ENCODE assay signal across 9 mouse cellular contexts in genomic region chr7:140082242-140082678, GRCm38 (mm10). TPM values are rescaled to one million over a fixed set of nuclear protein-coding genes. Genes with fewer than 3 reads are reported as not detected.
DNase-seq lines count a peak whose midpoint lies in the region; ATAC-seq lines count a peak whose summit lies in the region.
"Had no signal": no experiment of that assay in that cellular context is flagged by ENCODE, and none has a peak within 500 bp of the region (broad histone marks: within the 10 kb centered on the region; RNA-seq: fewer than 3 reads in every experiment).

TSS of gene Caly (minus strand) at chr7:140082548.

- H3K4me3 ChIP-seq in hindbrain, embryonic 12.5 days = peak within 1 kb of the TSS; percentile 38
- H3K4me3 ChIP-seq: erythroblast, embryonic 14.5 days had no signal

- peak within 1 kb of the TSS; percentile 60 for H3K4me2 ChIP-seq in hindbrain, embryonic 12.5 days (replicated peaks)

- ATAC-seq in hindbrain, embryonic 12.5 days (ENCODE audit: low FRiP score) = peak; percentile 79

- peaks cover 33% of the 10 kb centered on the region for H3K4me1 ChIP-seq in hindbrain, embryonic 12.5 days

- peak within 1 kb of the TSS; percentile 89 for H3K27ac ChIP-seq in hindbrain, embryonic 12.5 days

- intact Hi-C loops in left cerebral cortex, postnatal 25 days (cut with DNase I) = loop anchor here (5.0 kb wide), 1 partner anchor 395 kb away; no protein-coding TSS in a partner anchor

- H3K27me3 ChIP-seq in hindbrain, embryonic 12.5 days = peaks cover 21% of the 10 kb centered on the region

- no peaks in the 10 kb centered on the region for H3K9me3 ChIP-seq in hindbrain, embryonic 12.5 days (replicated peaks)

- WGBS in hindbrain, embryonic 12.5 days = 2% methylated on average over 18 of the region's 18 CpGs

- no peaks in the 10 kb centered on the region for H3K36me3 ChIP-seq in hindbrain, embryonic 12.5 days

- DNase-seq in CD4-positive helper T cell, adult 2 months (ENCODE audit: low read depth, low spot score) = peak; percentile 56
- peak; percentile 58 for DNase-seq in Muller cell, postnatal 12 days (ENCODE audit: inconsistent ontology term)
- peak; percentile 88 for DNase-seq in embryo, embryonic 11 days
- peak; percentile 92 to 98 for DNase-seq in left cerebral cortex, postnatal 25 days (ENCODE audit: low spot score in 2 of 2)
- DNase-seq in naive thymus-derived CD4-positive, alpha-beta T cell, adult 2 months (ENCODE audit: low read depth) = peak; percentile 33
- DNase-seq in ovary, postnatal 14 days (ENCODE audit: low spot score) = no peak
- DNase-seq in heart, adult 8-10 months (ENCODE audit: low spot score) = no peak

- H3K9ac ChIP-seq in hindbrain, embryonic 12.5 days = peak within 1 kb of the TSS; percentile 59

RNA-seq across cellular contexts. Expression of gene Caly, which starts in this region (rescaled TPM):
- polyA plus RNA-seq in hindbrain, embryonic 12.5 days (2016; fragmentation: Nextera tagmentation; extraction: Ambion mirVana) = 24.8 and 25.1 TPM in 2 replicates
- 100 to 1,000 TPM; 184 to 195 TPM for total RNA-seq in left cerebral cortex, postnatal 25 days (2021)
- under 1 TPM in 3 of 4 experiments, not detected in 1; 0.25 to 0.50 (median 0.30) TPM for total RNA-seq in heart, adult 8-10 months (2022)

Comparison
In these comparisons a context has a peak if more than half of its experiments do, and no peak if none do; other contexts are left out.
1. RNA of gene Caly (total RNA-seq): 184 to 195 TPM in left cerebral cortex, postnatal 25 days; 0.25 to 0.50 TPM in heart, adult 8-10 months; every median in the first group is over 100 times any median in the second.
2. DNase-seq: peak in CD4-positive helper T cell, adult 2 months (single experiment), Muller cell, postnatal 12 days (single experiment), embryo, embryonic 11 days (single experiment), left cerebral cortex, postnatal 25 days (2 of 2) and naive thymus-derived CD4-positive, alpha-beta T cell, adult 2 months (single experiment); none in ovary, postnatal 14 days (single experiment) and heart, adult 8-10 months (single experiment).